Mouse (Mus musculus): ENCODE results near the gene Flna. TPM values are rescaled to one million over a fixed set of nuclear protein-coding genes. Genes with fewer than 3 reads are reported as not detected.

The Flna gene
- 1,682 and 1,969 TPM in 2 replicates for total RNA-seq (2023)

GRCm38 (mm10) chrX:74249615-74250014 lies at the start of gene Flna:
TSS of gene Flna (minus strand) at chrX:74249820.

GRCm38 (mm10) chrX:74296538-74297448 lies 47.2 kb upstream of the Flna start, which contains the start of gene Atp6ap1:
TSS of gene Atp6ap1 (plus strand) at chrX:74297097.

GRCm38 (mm10) chrX:74281732-74282394 lies 32.2 kb upstream of the Flna start, which contains the start of the genes Taz and Dnase1l1:
TSS of gene Taz (plus strand) at chrX:74281912.
TSS of gene Dnase1l1 (minus strand) at chrX:74282337.

GRCm38 (mm10) chrX:74270062-74270901 lies 20.7 kb upstream of the Flna start, which contains the start of gene Rpl10:
TSS of gene Rpl10 (plus strand) at chrX:74270812.

GRCm38 (mm10) chrX:74254153-74254887 lies 4.7 kb upstream of the Flna start, which contains the start of gene Emd:
TSS of gene Emd (plus strand) at chrX:74254687.

GRCm38 (mm10) chrX:74176959-74177358 lies 72.7 kb downstream of the Flna start, which contains the start of gene Tktl1:
TSS of gene Tktl1 (plus strand) at chrX:74177259.

Other genes starting within 250 kb of the Flna start
- gene Irak1, start 225.9 kb downstream of the Flna start, total RNA-seq (2023) = 66.4 and 88.3 TPM in 2 replicates
- gene Opn1mw, start 122.4 kb downstream of the Flna start, total RNA-seq (2023) = not detected in 2 replicates
- 21.5 and 32.4 TPM in 2 replicates for gene Mecp2, start 114.5 kb downstream of the Flna start, total RNA-seq (2023)
- not detected in 2 replicates for gene Tex28, start 82.0 kb downstream of the Flna start, total RNA-seq (2023)
- not detected in 2 replicates for gene Tktl1, start 72.6 kb downstream of the Flna start, total RNA-seq (2023)
- gene Emd, start 4.9 kb upstream of the Flna start, total RNA-seq (2023) = 35.8 and 51.3 TPM in 2 replicates
- gene Rpl10, start 21.0 kb upstream of the Flna start, total RNA-seq (2023) = 315 and 369 TPM in 2 replicates
- 42.0 and 53.3 TPM in 2 replicates for gene Taz, start 32.1 kb upstream of the Flna start, total RNA-seq (2023)
- gene Dnase1l1, start 32.5 kb upstream of the Flna start, total RNA-seq (2023) = 21.8 and 30.6 TPM in 2 replicates
- 176 and 181 TPM in 2 replicates for gene Atp6ap1, start 47.3 kb upstream of the Flna start, total RNA-seq (2023)
- gene Gdi1, start 55.2 kb upstream of the Flna start, total RNA-seq (2023) = 248 and 265 TPM in 2 replicates
- gene Fam50a, start 63.2 kb upstream of the Flna start, total RNA-seq (2023) = 35.7 and 39.2 TPM in 2 replicates
- gene Plxna3, start 79.2 kb upstream of the Flna start, total RNA-seq (2023) = 0.28 and 0.59 TPM in 2 replicates
- gene Lage3, start 103.8 kb upstream of the Flna start, total RNA-seq (2023) = 16.1 and 16.2 TPM in 2 replicates
- 15.9 and 19.4 TPM in 2 replicates for gene Ubl4a, start 123.4 kb upstream of the Flna start, total RNA-seq (2023)
- gene Slc10a3, start 123.5 kb upstream of the Flna start, total RNA-seq (2023) = 17.2 and 19.4 TPM in 2 replicates
- 9.1 and 9.9 TPM in 2 replicates for gene Fam3a, start 143.5 kb upstream of the Flna start, total RNA-seq (2023)
- 26.1 and 42.9 TPM in 2 replicates for gene Ikbkg, start 143.5 kb upstream of the Flna start, total RNA-seq (2023)
- gene G6pdx, start 179.4 kb upstream of the Flna start, total RNA-seq (2023) = 378 and 394 TPM in 2 replicates
- not detected in 2 replicates for gene Gm6880, start 231.6 kb upstream of the Flna start, total RNA-seq (2023)